Mouse (Mus musculus) midbrain, embryonic 11.5 days (tissue): ENCODE results near the gene Clcc1. TPM values are rescaled to one million over a fixed set of nuclear protein-coding genes. Genes with fewer than 3 reads are reported as not detected.

ENCODE experiments used
- polyA plus RNA-seq: library from polyadenylated mRNA; unstranded; fragments of >200 nt; fragmentation: Nextera tagmentation; extraction: Ambion mirVana; gene quantifications from 2 replicates; pipeline ENCODE4 v1.2.1, GENCODE M21; 2014

Clcc1 gene
- polyA plus RNA-seq, 1 experiment from 2014 or later = 76.2 TPM

Other genes starting within 250 kb of the Clcc1 start
- gene Celsr2, start 238.4 kb upstream of the Clcc1 start, polyA plus RNA-seq = 61.9 and 65.2 TPM in 2 replicates
- 196 and 213 TPM in 2 replicates for gene Sars, start 208.7 kb upstream of the Clcc1 start, polyA plus RNA-seq
- 0.51 and 0.72 TPM in 2 replicates for gene 1700013F07Rik, start 119.8 kb upstream of the Clcc1 start, polyA plus RNA-seq
- 2.7 and 2.9 TPM in 2 replicates for gene 5330417C22Rik, start 117.4 kb upstream of the Clcc1 start, polyA plus RNA-seq
- 57.2 and 66.8 TPM in 2 replicates for gene Tmem167b, start 91.4 kb upstream of the Clcc1 start, polyA plus RNA-seq
- 89.4 and 90.8 TPM in 2 replicates for gene Taf13, start 82.2 kb upstream of the Clcc1 start, polyA plus RNA-seq
- 50.0 and 52.0 TPM in 2 replicates for gene Wdr47, start 62.6 kb upstream of the Clcc1 start, polyA plus RNA-seq
- gene Gpsm2, start 68.4 kb downstream of the Clcc1 start, polyA plus RNA-seq = 113 and 119 TPM in 2 replicates
- not detected in 2 replicates for gene Aknad1, start 85.7 kb downstream of the Clcc1 start, polyA plus RNA-seq
- 23.7 and 25.7 TPM in 2 replicates for gene Stxbp3, start 186.6 kb downstream of the Clcc1 start, polyA plus RNA-seq
- 0.11 TPM in 1 of 2 replicates, not detected in the other for gene Fndc7, start 236.1 kb downstream of the Clcc1 start, polyA plus RNA-seq